Mouse (Mus musculus) mouse embryonic stem cell (cell line): ENCODE measurements around the gene Apol10b.
"Not testable (repeated sequence)": the region's sequence is repeated elsewhere in the genome, so short reads cannot be mapped to it uniquely, and the experiment has no call there.

Source experiments
- in situ Hi-C, 2 experiments: fragments of 300-500 bp; cut with MboI; formaldehyde crosslinking; loops; 1 replicate in 1 of 2; 3 replicates in 1 of 2; pipeline ENCODE4 v1.14.3; 2019 to 2020; ENCODE audit warnings: low sequenced_read_pairs in 2 of 2, low pct_unique_long_range_greater_than_20kb in 1 of 2, mixed read lengths in 1 of 2; ENCODE audit not compliant: unreplicated experiment in 1 of 2

The Apol10b gene

GRCm38 (mm10) chr15:77595961-77596360 is at the start of gene Apol10b:
Gene Apol10b (minus strand): TSS chr15:77596125.
- in situ Hi-C loops, result no loop called here

GRCm38 (mm10) chr15:77643176-77643575 is 47.3 kb upstream of the Apol10b start, which contains the start of gene Apol11b:
Gene Apol11b (minus strand): TSS chr15:77643286.
- in situ Hi-C loops, result not testable (repeated sequence)

GRCm38 (mm10) chr15:77629822-77630221 is 33.9 kb upstream of the Apol10b start:
- in situ Hi-C loops, result not testable (repeated sequence)

DNA sequence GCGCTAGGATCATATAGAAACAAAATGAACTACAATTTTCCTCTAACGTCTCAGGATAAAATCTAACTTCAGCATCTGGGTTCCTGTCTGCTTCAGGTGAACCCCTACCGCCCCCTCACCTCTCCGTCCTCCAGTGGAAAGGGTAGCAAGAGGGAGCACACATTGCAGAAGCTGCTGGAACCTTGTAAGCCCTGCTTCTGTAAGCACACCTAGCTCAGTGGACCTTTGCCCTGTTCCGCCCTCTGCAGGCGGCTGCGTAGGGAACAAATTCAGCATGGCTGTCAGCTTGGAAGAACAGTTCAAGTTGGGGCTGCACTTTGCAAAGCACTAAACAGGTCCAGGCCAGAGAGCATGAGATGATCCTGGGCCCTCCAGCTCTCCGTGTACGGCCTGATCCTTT is 32.7 kb upstream of the Apol10b start:
- in situ Hi-C loops, result not testable (repeated sequence)

DNA sequence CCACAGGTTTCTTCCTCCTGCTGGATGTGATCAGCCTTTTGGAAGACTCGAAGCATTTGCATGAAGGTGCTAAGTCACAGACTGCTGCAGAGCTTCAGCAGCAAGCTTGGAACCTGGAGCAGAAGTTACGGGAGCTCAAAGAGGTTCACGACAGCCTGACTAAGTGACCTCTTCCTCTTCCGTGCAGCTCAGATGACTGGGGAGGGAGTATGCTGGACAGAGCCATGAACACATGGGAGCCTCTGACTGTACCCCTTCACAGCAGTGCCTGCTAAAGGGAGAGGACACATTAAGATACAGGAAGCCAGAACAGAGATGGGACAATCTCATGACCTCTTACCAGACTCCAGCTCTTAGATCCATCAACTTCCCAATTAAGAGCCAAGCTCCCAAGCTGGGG is 30.5 kb upstream of the Apol10b start:
- in situ Hi-C loops, result not testable (repeated sequence)

DNA sequence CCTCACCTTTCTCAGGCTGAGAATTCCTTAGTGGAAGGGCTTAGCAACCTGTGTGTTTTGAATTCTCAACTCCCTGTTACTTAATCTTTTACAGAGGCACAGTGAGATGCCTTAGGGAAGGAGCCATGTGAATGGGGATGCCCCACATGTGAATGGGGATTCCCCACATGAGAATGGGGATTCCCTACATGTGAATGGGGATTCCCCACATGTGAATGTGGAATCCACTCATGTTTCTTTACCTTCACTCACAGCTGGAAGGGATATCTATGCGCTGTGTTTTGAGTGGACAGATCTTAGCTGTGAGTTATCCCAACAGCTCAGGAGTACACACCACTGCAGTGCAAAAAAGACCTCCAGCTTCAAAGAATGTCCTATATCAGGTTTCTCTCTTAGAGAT is 28.8 kb upstream of the Apol10b start:
- in situ Hi-C loops, result no loop called here

- in situ Hi-C loops, result no loop called here
These were observed 10.1 kb upstream of the Apol10b start for GRCm38 (mm10) chr15:77606069-77606468.

GRCm38 (mm10) chr15:77598958-77599357 is 3.0 kb upstream of the Apol10b start, which contains the start of gene Gm36245:
Gene Gm36245 (plus strand): TSS chr15:77599258.
- in situ Hi-C loops, result no loop called here

DNA sequence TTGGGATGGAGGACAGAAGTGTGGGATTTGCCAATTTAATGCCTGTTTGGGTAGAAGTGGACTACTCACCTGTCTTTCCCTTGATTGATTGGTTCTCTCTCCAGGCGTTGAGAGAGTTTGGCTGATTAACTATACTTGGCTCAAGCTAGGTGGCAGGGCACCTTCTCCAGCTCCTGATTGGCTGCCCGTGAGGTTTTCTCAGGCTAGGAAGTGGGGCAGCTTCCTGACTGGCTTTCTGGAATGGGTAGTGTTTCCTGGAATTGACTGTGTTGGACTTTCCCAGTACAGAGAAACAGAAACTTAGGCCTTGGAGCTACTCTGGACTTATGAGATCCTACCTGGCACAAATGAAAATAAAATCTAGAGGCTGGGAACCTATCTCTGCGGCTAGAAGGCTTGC is 2.5 kb upstream of the Apol10b start:
- in situ Hi-C loops, result no loop called here

GRCm38 (mm10) chr15:77593557-77593956 is 2.4 kb downstream of the Apol10b start:
- in situ Hi-C loops, result no loop called here

GRCm38 (mm10) chr15:77590881-77591280 is 5.0 kb downstream of the Apol10b start:
- in situ Hi-C loops, result no loop called here

DNA sequence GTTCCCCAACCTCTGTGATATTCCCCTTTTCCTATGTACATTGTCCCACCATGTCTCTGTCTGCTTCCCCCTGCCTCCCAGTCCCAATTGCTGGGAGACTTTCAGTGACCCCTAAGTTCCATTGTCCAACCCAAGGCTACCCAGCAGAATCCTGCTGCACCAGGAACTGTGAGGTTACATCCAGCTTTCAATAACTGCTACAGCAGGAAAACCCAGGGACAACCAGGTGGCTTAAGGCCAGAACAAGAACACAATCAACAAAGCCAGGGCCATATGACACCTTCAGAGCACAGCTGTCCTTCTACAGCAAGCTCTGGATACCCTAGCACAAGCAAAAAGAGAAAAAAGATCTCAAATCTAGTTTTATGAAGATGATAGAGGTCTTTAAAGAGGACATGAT is 6.9 kb downstream of the Apol10b start:
- in situ Hi-C loops, result loop anchor here in 1 of 2 experiments (10.0 kb wide), 1 partner anchor 54 kb away; the partner anchor contains the start of gene Apol7c

GRCm38 (mm10) chr15:77587026-77587425 is 8.9 kb downstream of the Apol10b start:
- in situ Hi-C loops, result loop anchor here in 1 of 2 experiments (10.0 kb wide), 1 partner anchor 52 kb away; the partner anchor contains the start of gene Apol7c

DNA sequence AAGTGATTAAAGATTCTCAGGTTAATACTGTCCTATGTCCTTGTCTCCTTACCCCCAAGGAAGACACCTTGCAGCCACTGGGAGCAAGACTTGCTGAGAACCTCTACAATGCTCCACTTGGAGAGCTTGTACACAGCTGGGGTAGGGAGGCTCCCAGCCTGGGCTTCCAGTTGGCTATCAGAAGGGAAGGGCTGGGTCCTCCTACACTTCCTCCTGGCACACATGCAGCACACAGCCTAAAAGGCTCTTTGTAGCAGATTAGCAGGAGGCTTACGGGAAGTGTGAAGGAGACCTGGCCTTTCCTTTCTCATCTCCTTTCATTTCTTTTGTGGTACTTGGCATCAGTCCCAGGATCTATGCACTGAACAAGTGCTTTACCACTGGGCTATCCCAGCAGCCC is 14.2 kb downstream of the Apol10b start:
- in situ Hi-C loops, result loop anchor here in 1 of 2 experiments (10.0 kb wide), 1 partner anchor 47 kb away; the partner anchor contains the start of gene Apol7c

DNA sequence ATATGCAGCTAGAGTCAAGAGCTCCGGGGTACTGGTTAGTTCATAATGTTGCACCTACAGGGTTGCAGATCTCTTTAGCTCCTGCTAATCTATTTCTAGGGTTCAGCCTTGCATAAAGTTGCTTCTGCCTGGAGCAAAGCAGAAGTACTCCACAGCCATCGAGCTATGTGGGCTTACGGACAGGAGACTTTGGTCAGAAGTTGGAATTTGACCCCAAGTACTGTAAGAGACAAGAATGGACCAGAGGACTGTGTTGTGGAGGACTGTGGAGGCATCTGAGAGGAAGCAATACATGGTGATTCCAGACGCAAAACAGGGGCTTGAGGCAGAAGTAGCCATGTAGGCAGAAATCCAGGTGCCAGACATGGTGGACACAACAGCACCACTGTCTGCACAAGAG is 16.6 kb downstream of the Apol10b start:
- in situ Hi-C loops, result no loop called here

DNA sequence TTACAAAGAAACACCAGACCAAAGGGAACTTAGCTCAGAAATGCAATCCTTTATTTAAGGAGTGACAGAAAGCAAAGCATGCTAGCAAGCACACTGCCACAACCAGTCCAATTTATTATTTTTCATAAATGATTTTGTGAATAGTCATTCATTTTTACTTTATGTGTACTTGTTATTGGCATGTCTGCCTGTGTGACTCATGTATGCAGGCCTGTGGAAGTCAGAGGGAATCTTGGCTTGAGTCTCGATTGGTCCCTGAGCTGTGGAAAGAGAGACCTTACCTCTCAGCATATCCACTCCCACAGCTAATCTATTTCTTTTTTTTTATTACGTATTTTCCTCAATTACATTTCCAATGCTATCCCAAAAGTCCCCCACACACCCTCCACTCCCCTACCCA is 17.1 kb downstream of the Apol10b start:
- in situ Hi-C loops, result no loop called here

GRCm38 (mm10) chr15:77563219-77563618 is 32.7 kb downstream of the Apol10b start:
- in situ Hi-C loops, result no loop called here

- in situ Hi-C loops, result no loop called here
These were observed 34.1 kb downstream of the Apol10b start, which contains the start of gene 1700025B11Rik for GRCm38 (mm10) chr15:77561792-77562191. Gene 1700025B11Rik (minus strand): TSS chr15:77561892.

GRCm38 (mm10) chr15:77539221-77539620 is 56.7 kb downstream of the Apol10b start:
- in situ Hi-C loops, result loop anchor here in 1 of 2 experiments (10.0 kb wide), 1 partner anchor 46 kb away; no protein-coding TSS in a partner anchor
